Mouse (Mus musculus) brain, embryonic 14.5 days (tissue): Measurements from ENCODE around the gene Olfr1395.

Experiments
- CTCF ChIP-seq: fragments of 200-500 bp; IDR thresholded peaks from 2 replicates; pipeline ENCODE4 v1.5.1; 2012; ENCODE audit warnings: inconsistent platforms, mild to moderate bottlenecking, moderate library complexity, borderline replicate concordance; ENCODE audit not compliant: insufficient read depth, insufficient read length; ENCODE audit errors: extremely low read depth
- POLR2A ChIP-seq: fragments of 200-500 bp; IDR thresholded peaks from 2 replicates; pipeline ENCODE4 v1.6.1; 2012; ENCODE audit warnings: mild to moderate bottlenecking, inconsistent platforms, borderline replicate concordance; ENCODE audit not compliant: poor library complexity, insufficient read depth, insufficient read length, severe bottlenecking; ENCODE audit errors: extremely low read depth

- TF ChIP-seq CTCF (no peak), POLR2A (no peak)
Observed at GRCm38 (mm10) chr11:49156821-49157814, 15.0 kb downstream of the Olfr1395 start.
